Mouse (Mus musculus) midbrain, embryonic 12.5 days (tissue): Measurements from ENCODE around the gene Sema6d. TPM values are rescaled to one million over a fixed set of nuclear protein-coding genes. Genes with fewer than 3 reads are reported as not detected.

Experiments used
- ATAC-seq: fragments of 200-750 bp; cut with Nextera tagmentation; 2 replicates; pipeline ENCODE4 v1.8.0; 2017; ENCODE audit warnings: low read depth, moderate TSS enrichment, moderate library complexity; ENCODE audit not compliant: low FRiP score
- H3K27ac ChIP-seq: fragments of 300-500 bp; sonication (generic); replicated peaks from 2 replicates; pipeline ENCODE4 v1.5.1; 2016; ENCODE audit warnings: mild to moderate bottlenecking
- H3K27me3 ChIP-seq: fragments of 300-500 bp; sonication (generic); 2 replicates; pipeline ENCODE4 v1.6.1; 2016; ENCODE audit warnings: mild to moderate bottlenecking
- H3K36me3 ChIP-seq: fragments of 300-500 bp; sonication (generic); 2 replicates; pipeline ENCODE4 v1.6.1; 2016
- H3K4me1 ChIP-seq: fragments of 300-500 bp; sonication (generic); 2 replicates; pipeline ENCODE4 v1.6.1; 2016
- H3K4me2 ChIP-seq: fragments of 300-500 bp; sonication (generic); replicated peaks from 2 replicates; pipeline ENCODE4 v1.6.1; 2016; ENCODE audit warnings: mild to moderate bottlenecking, moderate library complexity
- H3K4me3 ChIP-seq: fragments of 300-500 bp; sonication (generic); 2 replicates; pipeline ENCODE4 v1.5.1; 2016; ENCODE audit warnings: mild to moderate bottlenecking
- H3K9ac ChIP-seq: fragments of 300-500 bp; sonication (generic); replicated peaks from 2 replicates; pipeline ENCODE4 v1.6.1; 2016; ENCODE audit warnings: mild to moderate bottlenecking, moderate library complexity
- H3K9me3 ChIP-seq: fragments of 300-500 bp; sonication (generic); 2 replicates; pipeline ENCODE4 v1.6.1; 2016; ENCODE audit warnings: mild to moderate bottlenecking
- WGBS: fragments of 180-500 bp; shearing (Covaris S2); methylation state at CpG from one replicate; pipeline ENCODE4 v1.1.7; 2016; 5-methylcytosine and 5-hydroxymethylcytosine counted together
- polyA plus RNA-seq: library from polyadenylated mRNA; unstranded; fragments of >200 nt; fragmentation: Nextera tagmentation; extraction: Ambion mirVana; gene quantifications from 2 replicates; pipeline ENCODE4 v1.2.1, GENCODE M21; 2016

Gene Sema6d
- polyA plus RNA-seq = 16.5 and 17.5 TPM in 2 replicates

GRCm38 (mm10) chr2:124089813-124090230, at the start of gene Sema6d:
Gene Sema6d (plus strand): TSS chr2:124089969.
- WGBS = 2% methylated on average over 26 of the region's 29 CpGs
- Histone ChIP-seq H3K9ac (peak within 1 kb of the TSS; percentile 49), H3K4me2 (peak within 1 kb of the TSS; percentile 94), H3K4me3 (peak within 1 kb of the TSS; percentile 60), H3K27ac (peak within 1 kb of the TSS; percentile 1; the same call in 1 of the 2 replicates), H3K9me3 (no peaks in the 10 kb centered on the region), H3K36me3 (no peaks in the 10 kb centered on the region), H3K4me1 (peaks cover 10% of the 10 kb centered on the region; the same call in 1 of the 2 replicates), H3K27me3 (peaks cover 47% of the 10 kb centered on the region)
- ATAC-seq = peak; percentile 79

GRCm38 (mm10) chr2:124059910-124060309, 29.9 kb upstream of the Sema6d start:
- WGBS = 90% methylated on average over 3 of the region's 3 CpGs

GRCm38 (mm10) chr2:124068380-124068779, 21.4 kb upstream of the Sema6d start:
- Histone ChIP-seq H3K4me2 (no peak overlapping the region), H3K9me3 (no peaks in the 10 kb centered on the region), H3K27me3 (no peaks in the 10 kb centered on the region), H3K4me1 (no peaks in the 10 kb centered on the region), H3K27ac (no peak overlapping the region), H3K4me3 (no peak overlapping the region), H3K36me3 (no peaks in the 10 kb centered on the region), H3K9ac (no peak overlapping the region)
- ATAC-seq = no peak
- 90% methylated on average over 4 of the region's 4 CpGs for WGBS

More at GRCm38 (mm10) chr2:124059910-124060309, 29.9 kb upstream of the Sema6d start:
- Histone ChIP-seq H3K4me1 (no peaks in the 10 kb centered on the region), H3K4me2 (no peak overlapping the region), H3K9ac (no peak overlapping the region), H3K36me3 (no peaks in the 10 kb centered on the region), H3K27ac (no peak overlapping the region), H3K27me3 (no peaks in the 10 kb centered on the region), H3K9me3 (no peaks in the 10 kb centered on the region), H3K4me3 (no peak overlapping the region)
- no peak for ATAC-seq

GRCm38 (mm10) chr2:124070664-124071063, 19.1 kb upstream of the Sema6d start:
- no peak for ATAC-seq
- no peak overlapping the region for H3K27ac ChIP-seq
- 87% methylated on average over 2 of the region's 2 CpGs for WGBS

GRCm38 (mm10) chr2:124071380-124071779, 18.4 kb upstream of the Sema6d start:
- H3K27me3 ChIP-seq = no peaks in the 10 kb centered on the region
- H3K4me2 ChIP-seq = no peak overlapping the region
- H3K4me3 ChIP-seq = no peak overlapping the region
- WGBS = 12% methylated on average over 2 of the region's 2 CpGs
- no peaks in the 10 kb centered on the region for H3K4me1 ChIP-seq
- no peak overlapping the region for H3K27ac ChIP-seq
- H3K36me3 ChIP-seq = no peaks in the 10 kb centered on the region
- H3K9me3 ChIP-seq = no peaks in the 10 kb centered on the region
- no peak overlapping the region for H3K9ac ChIP-seq
- ATAC-seq = no peak

More at GRCm38 (mm10) chr2:124070664-124071063, 19.1 kb upstream of the Sema6d start:
- no peaks in the 10 kb centered on the region for H3K36me3 ChIP-seq
- no peaks in the 10 kb centered on the region for H3K27me3 ChIP-seq
- H3K4me1 ChIP-seq = no peaks in the 10 kb centered on the region
- no peak overlapping the region for H3K4me3 ChIP-seq
- H3K4me2 ChIP-seq = no peak overlapping the region
- H3K9me3 ChIP-seq = no peaks in the 10 kb centered on the region
- H3K9ac ChIP-seq = no peak overlapping the region

GRCm38 (mm10) chr2:124090231-124091141, 717 bp downstream of the Sema6d start:
- Histone ChIP-seq H3K4me3 (peak overlapping the region; percentile 60), H3K4me2 (peak overlapping the region; percentile 94), H3K9ac (peak overlapping the region; percentile 49), H3K4me1 (peaks cover 10% of the 10 kb centered on the region; the same call in 1 of the 2 replicates), H3K9me3 (no peaks in the 10 kb centered on the region), H3K27ac (peak overlapping the region; percentile 1; the same call in 1 of the 2 replicates), H3K27me3 (peaks cover 47% of the 10 kb centered on the region), H3K36me3 (no peaks in the 10 kb centered on the region)
- ATAC-seq = peak; percentile 76
- under 1% methylated on average over 49 of the region's 49 CpGs for WGBS

- Histone ChIP-seq H3K9ac (no peak overlapping the region), H3K4me3 (no peak overlapping the region), H3K27ac (no peak overlapping the region), H3K4me2 (no peak overlapping the region), H3K27me3 (no peaks in the 10 kb centered on the region), H3K9me3 (no peaks in the 10 kb centered on the region), H3K4me1 (peaks cover 7% of the 10 kb centered on the region), H3K36me3 (no peaks in the 10 kb centered on the region)
- WGBS = 59% methylated on average over 1 of the region's 1 CpGs
- no peak for ATAC-seq
Observed at GRCm38 (mm10) chr2:124099697-124100096, 9.9 kb downstream of the Sema6d start.

GRCm38 (mm10) chr2:124100486-124101200, 10.9 kb downstream of the Sema6d start:
- no peaks in the 10 kb centered on the region for H3K9me3 ChIP-seq
- ATAC-seq = peak; percentile 82
- H3K4me3 ChIP-seq = no peak overlapping the region
- 20% methylated on average over 9 of the region's 9 CpGs for WGBS
- no peaks in the 10 kb centered on the region for H3K36me3 ChIP-seq
- H3K27me3 ChIP-seq = no peaks in the 10 kb centered on the region
- no peak overlapping the region for H3K27ac ChIP-seq
- peaks cover 7% of the 10 kb centered on the region for H3K4me1 ChIP-seq
- no peak overlapping the region for H3K9ac ChIP-seq
- no peak overlapping the region for H3K4me2 ChIP-seq

- no peak overlapping the region for H3K4me3 ChIP-seq
- H3K27me3 ChIP-seq = no peaks in the 10 kb centered on the region
- no peaks in the 10 kb centered on the region for H3K36me3 ChIP-seq
- no peak overlapping the region for H3K4me2 ChIP-seq
- H3K27ac ChIP-seq = no peak overlapping the region
- H3K9me3 ChIP-seq = no peaks in the 10 kb centered on the region
- H3K4me1 ChIP-seq = peaks cover 7% of the 10 kb centered on the region
- ATAC-seq = peak; percentile 54; the same call in 1 of the 2 replicates
- H3K9ac ChIP-seq = no peak overlapping the region
Observed at GRCm38 (mm10) chr2:124101201-124101517, 11.4 kb downstream of the Sema6d start.

- H3K9ac ChIP-seq = no peak overlapping the region
- no peak overlapping the region for H3K4me2 ChIP-seq
- H3K36me3 ChIP-seq = no peaks in the 10 kb centered on the region
- H3K4me3 ChIP-seq = no peak overlapping the region
- H3K27ac ChIP-seq = no peak overlapping the region
- H3K4me1 ChIP-seq = peaks cover 7% of the 10 kb centered on the region
- H3K9me3 ChIP-seq = no peaks in the 10 kb centered on the region
- no peak for ATAC-seq
- 60% methylated on average over 5 of the region's 5 CpGs for WGBS
- no peaks in the 10 kb centered on the region for H3K27me3 ChIP-seq
Observed at GRCm38 (mm10) chr2:124101580-124101979, 11.8 kb downstream of the Sema6d start.

- no peak overlapping the region for H3K4me3 ChIP-seq
- no peak overlapping the region for H3K9ac ChIP-seq
- no peak overlapping the region for H3K27ac ChIP-seq
- peaks cover 7% of the 10 kb centered on the region for H3K4me1 ChIP-seq
- H3K27me3 ChIP-seq = no peaks in the 10 kb centered on the region
- no peaks in the 10 kb centered on the region for H3K36me3 ChIP-seq
- H3K4me2 ChIP-seq = no peak overlapping the region
- no peaks in the 10 kb centered on the region for H3K9me3 ChIP-seq
- ATAC-seq = no peak
Observed at GRCm38 (mm10) chr2:124103277-124103676, 13.5 kb downstream of the Sema6d start.
